Mouse (Mus musculus): ENCODE data around the gene Sntb2. TPM values are rescaled to one million over a fixed set of nuclear protein-coding genes. Genes with fewer than 3 reads are reported as not detected.
"Not testable (repeated sequence)": the region's sequence is repeated elsewhere in the genome, so short reads cannot be mapped to it uniquely, and the experiment has no call there.

The Sntb2 gene
- polyA plus RNA-seq, 1 experiment from 2014 or later, result 9.1 TPM

DNA sequence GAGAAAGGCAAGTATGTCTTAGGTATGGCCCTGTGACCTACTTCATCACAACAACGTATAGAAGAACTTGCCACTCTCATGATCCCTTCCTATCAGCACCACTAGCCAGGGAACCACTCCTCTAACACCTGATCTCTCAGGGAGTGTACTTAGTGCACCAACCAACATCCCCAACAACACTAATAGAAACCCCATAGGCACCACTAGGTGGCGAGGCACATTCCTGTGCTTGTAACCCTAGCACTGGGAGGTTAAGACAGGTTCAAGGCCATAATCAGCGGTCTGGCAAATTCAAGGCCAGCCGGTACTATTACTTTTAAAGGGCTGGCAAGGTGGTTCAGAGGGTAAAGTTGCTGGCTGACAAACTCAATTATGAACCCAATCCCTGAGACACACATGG is 8.3 kb upstream of the Sntb2 start:
- TF ChIP-seq CTCF (IDR thresholded peaks at IDR 0.05; ENCODE audit: low read depth) (peak; percentile 75), EP300 (optimal IDR thresholded peaks at IDR 0.05) (no peak)
- H3K4me1 ChIP-seq (replicated peaks; ENCODE audit: control insufficient read depth, insufficient read depth), result peaks cover 5% of the 10 kb centered on the region; the same call in 1 of the 2 replicates
- no peak overlapping the region for H3K27ac ChIP-seq (replicated peaks)
- H3K4me3 ChIP-seq (ENCODE audit: low read depth, low read length), result no peak overlapping the region
- no peaks in the 10 kb centered on the region for H3K9me3 ChIP-seq (ENCODE audit: control insufficient read depth, low read length)
- H3K9ac ChIP-seq (ENCODE audit: low read length), result no peak overlapping the region
- 55% methylated on average over 4 of the region's 4 CpGs for WGBS
- no peak overlapping the region for H3K4me2 ChIP-seq (replicated peaks; ENCODE audit: low read depth)
- ATAC-seq (ENCODE audit: low FRiP score, low TSS enrichment), result peak; percentile 53; the same call in 1 of the 2 replicates
- peak; percentile 33 for DNase-seq (ENCODE audit: low spot score)
- peaks cover 4% of the 10 kb centered on the region for H3K36me3 ChIP-seq (ENCODE audit: control insufficient read depth, insufficient read depth, low read length)
- H3K27me3 ChIP-seq (ENCODE audit: control insufficient read depth, insufficient read depth, low read length), result no peaks in the 10 kb centered on the region

DNA sequence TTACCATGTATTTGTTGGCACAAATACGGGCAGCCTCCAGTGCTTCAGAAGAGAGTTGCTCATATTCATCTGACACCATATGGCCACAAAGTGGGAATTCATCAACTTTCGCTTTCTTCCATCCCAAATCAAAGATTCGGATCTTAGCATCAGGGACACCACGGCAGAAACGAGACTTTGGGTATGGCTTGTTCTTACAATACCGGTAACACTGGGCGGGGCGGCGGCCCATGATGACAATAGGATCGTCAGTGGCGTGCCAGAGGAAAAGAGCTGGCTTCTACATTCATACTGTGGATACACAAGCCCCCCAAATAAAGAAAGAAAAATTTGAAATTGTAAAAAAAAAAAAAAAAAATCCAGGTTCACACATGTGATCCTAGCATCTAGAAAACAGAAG is 7.4 kb upstream of the Sntb2 start:
- H3K4me1 ChIP-seq (replicated peaks; ENCODE audit: control insufficient read depth, insufficient read depth); H3K27ac ChIP-seq (replicated peaks); H3K4me2 ChIP-seq (replicated peaks; ENCODE audit: low read depth); ATAC-seq (ENCODE audit: low FRiP score, low TSS enrichment); H3K9me3 ChIP-seq (ENCODE audit: control insufficient read depth, low read length); DNase-seq (ENCODE audit: low spot score); H3K9ac ChIP-seq (ENCODE audit: low read length); H3K36me3 ChIP-seq (ENCODE audit: control insufficient read depth, insufficient read depth, low read length); H3K4me3 ChIP-seq (ENCODE audit: low read depth, low read length); H3K27me3 ChIP-seq (ENCODE audit: control insufficient read depth, insufficient read depth, low read length): not testable (repeated sequence)
- 90% methylated on average over 10 of the region's 11 CpGs for WGBS

DNA sequence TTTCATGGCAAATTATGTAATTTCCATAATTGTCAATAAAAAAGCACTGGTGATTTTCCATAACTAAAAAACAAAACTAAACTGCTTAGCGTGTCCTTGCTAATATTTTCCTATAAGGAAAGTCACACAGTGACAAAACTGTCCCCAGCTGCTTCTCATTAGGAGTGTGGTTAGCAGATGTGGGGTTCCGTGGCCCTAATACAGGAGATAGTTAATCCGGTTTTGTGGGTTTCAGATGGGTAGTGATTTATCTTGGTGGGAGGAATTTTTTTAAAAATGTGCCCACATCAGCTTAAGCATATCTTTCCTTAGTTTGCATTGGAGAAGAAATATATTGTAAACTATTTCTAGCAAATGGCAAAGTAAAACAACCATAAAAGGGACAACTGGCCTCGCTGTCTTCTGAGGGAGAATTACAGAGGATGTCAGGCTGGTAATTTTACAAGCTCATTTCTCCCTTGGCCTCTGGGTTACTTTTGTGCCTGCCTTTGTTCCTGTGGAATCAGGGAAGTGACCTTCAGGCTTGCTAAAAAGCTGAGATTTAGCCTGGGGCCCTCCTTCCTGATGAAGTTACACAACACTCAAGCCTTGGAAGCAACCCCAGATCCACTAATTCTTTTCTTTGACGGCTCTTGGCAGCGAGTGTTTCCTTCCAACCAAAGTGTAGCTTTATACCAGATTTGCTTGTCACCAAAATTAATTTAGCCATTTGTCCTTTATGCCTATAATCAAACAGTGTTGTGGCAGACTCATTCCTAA is 6.2 kb upstream of the Sntb2 start:
- Histone ChIP-seq H3K4me2 (replicated peaks; ENCODE audit: low read depth) (no peak overlapping the region), H3K4me3 (ENCODE audit: low read depth, low read length) (no peak overlapping the region), H3K27me3 (ENCODE audit: control insufficient read depth, insufficient read depth, low read length) (no peaks in the 10 kb centered on the region), H3K9me3 (ENCODE audit: control insufficient read depth, low read length) (no peaks in the 10 kb centered on the region), H3K9ac (ENCODE audit: low read length) (no peak overlapping the region), H3K36me3 (ENCODE audit: control insufficient read depth, insufficient read depth, low read length) (no peaks in the 10 kb centered on the region), H3K27ac (replicated peaks) (peak overlapping the region; percentile 74), H3K4me1 (replicated peaks; ENCODE audit: control insufficient read depth, insufficient read depth) (peaks cover 7% of the 10 kb centered on the region; the same call in 1 of the 2 replicates)
- ATAC-seq (ENCODE audit: low FRiP score, low TSS enrichment), result no peak; the same call in 1 of the 2 replicates
- peak; percentile 23 for DNase-seq (ENCODE audit: low spot score)
- peak; percentile 80 for TF ChIP-seq EP300 (optimal IDR thresholded peaks at IDR 0.05)
- no peak for TF ChIP-seq CTCF (IDR thresholded peaks at IDR 0.05; ENCODE audit: low read depth)
- 22% methylated on average over 6 of the region's 6 CpGs for WGBS

DNA sequence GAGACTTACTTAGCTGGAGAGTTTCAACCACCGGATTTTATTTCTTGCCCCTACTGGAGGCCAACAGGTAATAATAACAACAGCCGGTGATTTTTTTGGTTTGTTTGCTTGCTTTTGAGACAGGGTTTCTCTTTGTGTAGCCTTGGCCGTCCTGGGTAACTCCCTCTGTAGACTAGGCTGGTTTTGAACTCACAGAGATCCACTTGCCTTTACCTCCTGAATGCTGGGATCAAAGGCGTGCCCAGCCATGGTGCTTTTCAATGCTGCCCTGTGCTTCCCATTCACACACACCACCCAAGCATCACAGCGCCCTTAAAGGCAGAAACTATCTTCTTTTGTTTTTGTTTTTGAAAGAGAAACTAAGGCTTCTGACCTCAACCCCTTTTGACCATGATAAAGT is 5.6 kb upstream of the Sntb2 start:
- H3K4me2 ChIP-seq (replicated peaks; ENCODE audit: low read depth), result no peak overlapping the region
- no peak overlapping the region for H3K9ac ChIP-seq (ENCODE audit: low read length)
- H3K27me3 ChIP-seq (ENCODE audit: control insufficient read depth, insufficient read depth, low read length), result no peaks in the 10 kb centered on the region
- H3K4me1 ChIP-seq (replicated peaks; ENCODE audit: control insufficient read depth, insufficient read depth), result peaks cover 3% of the 10 kb centered on the region; the same call in 1 of the 2 replicates
- peak overlapping the region; percentile 74 for H3K27ac ChIP-seq (replicated peaks)
- no peak for ATAC-seq (ENCODE audit: low FRiP score, low TSS enrichment)
- TF ChIP-seq EP300 (optimal IDR thresholded peaks at IDR 0.05), result no peak
- no peak for TF ChIP-seq CTCF (IDR thresholded peaks at IDR 0.05; ENCODE audit: low read depth)
- no peak for DNase-seq (ENCODE audit: low spot score)
- WGBS, result 45% methylated on average over 5 of the region's 5 CpGs
- no peaks in the 10 kb centered on the region for H3K36me3 ChIP-seq (ENCODE audit: control insufficient read depth, insufficient read depth, low read length)
- H3K9me3 ChIP-seq (ENCODE audit: control insufficient read depth, low read length), result no peaks in the 10 kb centered on the region
- H3K4me3 ChIP-seq (ENCODE audit: low read depth, low read length), result no peak overlapping the region

DNA sequence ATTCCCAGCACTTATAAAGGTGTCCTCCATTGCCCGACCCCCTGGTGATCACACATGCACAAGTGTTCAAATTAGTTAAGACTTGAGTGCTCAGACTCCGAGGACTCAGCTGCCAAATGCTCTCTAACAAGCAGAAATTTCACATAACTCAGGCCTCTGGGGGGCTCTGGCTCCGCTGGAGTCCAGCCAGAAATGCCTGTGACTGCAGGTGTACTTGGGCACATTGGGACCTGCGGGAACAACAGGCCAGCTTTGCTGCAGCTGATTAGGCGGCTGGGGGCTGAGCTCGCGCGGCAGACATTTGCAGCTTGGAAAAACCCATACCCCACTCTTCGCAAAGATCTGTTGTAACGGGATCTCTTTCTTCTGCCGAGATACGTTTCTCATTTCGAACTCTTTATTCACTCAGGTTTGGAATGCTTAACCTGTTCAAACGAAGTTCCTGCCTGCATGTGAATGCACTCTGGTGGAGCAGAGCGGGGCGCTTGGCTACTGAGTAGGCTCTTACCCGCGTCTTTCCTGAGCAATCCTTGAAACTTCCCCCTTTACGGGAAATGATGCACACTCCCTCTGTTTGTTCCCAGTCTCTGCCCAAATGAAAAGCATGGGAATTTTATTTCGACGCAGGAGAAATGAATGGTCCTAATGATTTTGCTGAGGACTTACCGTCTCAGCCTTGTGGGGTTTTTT is 3.0 kb upstream of the Sntb2 start:
- Histone ChIP-seq H3K4me2 (replicated peaks; ENCODE audit: low read depth) (peak overlapping the region; percentile 27), H3K4me3 (ENCODE audit: low read depth, low read length) (peak overlapping the region; percentile 10; the same call in 1 of the 2 replicates), H3K4me1 (replicated peaks; ENCODE audit: control insufficient read depth, insufficient read depth) (peaks cover 5% of the 10 kb centered on the region; the same call in 1 of the 2 replicates), H3K9ac (ENCODE audit: low read length) (0 out of 2 replicates have a peak overlapping the region, but pooled peaks have one; percentile 9), H3K9me3 (ENCODE audit: control insufficient read depth, low read length) (no peaks in the 10 kb centered on the region), H3K27ac (replicated peaks) (no peak overlapping the region; the same call in 1 of the 2 replicates), H3K27me3 (ENCODE audit: control insufficient read depth, insufficient read depth, low read length) (no peaks in the 10 kb centered on the region), H3K36me3 (ENCODE audit: control insufficient read depth, insufficient read depth, low read length) (no peaks in the 10 kb centered on the region)
- DNase-seq (ENCODE audit: low spot score), result peak; percentile 43
- 15% methylated on average over 22 of the region's 22 CpGs for WGBS
- TF ChIP-seq EP300 (optimal IDR thresholded peaks at IDR 0.05), result no peak
- no peak for TF ChIP-seq CTCF (IDR thresholded peaks at IDR 0.05; ENCODE audit: low read depth)
- no peak for ATAC-seq (ENCODE audit: low FRiP score, low TSS enrichment)
